Mouse (Mus musculus): ENCODE data around the gene Necab2. TPM values are rescaled to one million over a fixed set of nuclear protein-coding genes. Genes with fewer than 3 reads are reported as not detected.

Necab2 gene
- polyA plus RNA-seq, 1 experiment, result not detected

DNA sequence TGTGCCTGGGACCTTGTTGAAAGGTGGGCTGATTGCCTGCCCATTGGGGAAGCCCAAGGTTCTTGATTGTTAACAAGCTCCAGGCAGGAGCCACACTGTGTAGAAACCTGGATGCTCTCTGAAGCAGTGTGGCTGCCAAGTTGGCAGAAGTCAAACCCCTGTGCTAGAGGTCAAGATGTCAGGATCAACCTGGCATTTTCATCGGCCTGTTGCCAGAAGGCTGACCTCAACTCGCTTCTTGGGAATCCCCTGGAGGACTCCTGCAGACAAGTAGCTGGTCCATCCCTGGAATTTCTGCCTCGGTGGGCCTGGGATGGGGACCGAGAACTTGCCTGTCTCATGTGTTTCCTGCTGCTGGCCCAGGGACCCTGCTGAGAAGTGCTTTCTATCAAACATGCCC is 55.6 kb downstream of the Necab2 start:
- TF ChIP-seq POLR2A (IDR thresholded peaks at IDR 0.05; ENCODE audit: borderline replicate concordance, control insufficient read depth, low read depth, low read length), result no peak
- TF ChIP-seq CTCF (IDR thresholded peaks at IDR 0.05; ENCODE audit: control insufficient read depth, insufficient read depth, low read length), result no peak
- Histone ChIP-seq H3K27ac (ENCODE audit: control insufficient read depth, insufficient read depth, low read depth, low read length, poor library complexity) (no peak overlapping the region), H3K4me3 (replicated peaks; ENCODE audit: control insufficient read depth, low read depth, low read length) (no peak overlapping the region), H3K4me1 (ENCODE audit: control insufficient read depth, insufficient read depth, low read length) (no peaks in the 10 kb centered on the region)
- WGBS, result 58% methylated on average over 4 of the region's 4 CpGs

DNA sequence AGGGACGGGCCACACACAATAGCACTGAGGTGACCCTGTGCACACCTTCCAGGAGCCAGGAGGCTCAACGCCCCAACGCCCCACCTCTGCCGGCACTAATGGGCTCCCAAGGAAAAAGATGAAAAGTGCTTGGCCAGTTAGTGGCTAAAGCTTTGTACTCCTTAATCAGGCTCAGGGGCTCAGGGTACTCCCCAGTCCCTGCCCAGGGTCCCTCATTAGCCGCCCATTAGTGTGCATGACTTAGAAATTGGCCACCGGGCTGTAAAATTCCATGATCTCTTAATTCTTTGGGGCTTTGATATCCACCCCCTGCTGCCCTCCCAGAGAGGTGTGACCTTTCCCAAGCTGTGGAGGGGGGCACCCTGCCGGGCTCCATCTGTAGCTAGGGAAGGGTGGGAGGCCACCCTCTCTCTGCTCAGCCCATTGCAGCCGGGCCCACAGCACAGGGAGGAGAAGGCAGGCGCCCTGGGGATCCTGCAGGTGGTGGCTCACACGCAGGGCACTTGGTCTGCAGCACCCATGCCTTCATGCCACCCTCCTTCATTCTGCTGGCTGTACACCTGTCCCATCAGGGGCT is 56.8 kb downstream of the Necab2 start:
- WGBS, result 85% methylated on average over 10 of the region's 10 CpGs
- TF ChIP-seq CTCF (IDR thresholded peaks at IDR 0.05; ENCODE audit: control insufficient read depth, insufficient read depth, low read length) (no peak), POLR2A (IDR thresholded peaks at IDR 0.05; ENCODE audit: borderline replicate concordance, control insufficient read depth, low read depth, low read length) (no peak)
- H3K27ac ChIP-seq (ENCODE audit: control insufficient read depth, insufficient read depth, low read depth, low read length, poor library complexity), result no peak overlapping the region
- no peaks in the 10 kb centered on the region for H3K4me1 ChIP-seq (ENCODE audit: control insufficient read depth, insufficient read depth, low read length)
- H3K4me3 ChIP-seq (replicated peaks; ENCODE audit: control insufficient read depth, low read depth, low read length), result no peak overlapping the region

DNA sequence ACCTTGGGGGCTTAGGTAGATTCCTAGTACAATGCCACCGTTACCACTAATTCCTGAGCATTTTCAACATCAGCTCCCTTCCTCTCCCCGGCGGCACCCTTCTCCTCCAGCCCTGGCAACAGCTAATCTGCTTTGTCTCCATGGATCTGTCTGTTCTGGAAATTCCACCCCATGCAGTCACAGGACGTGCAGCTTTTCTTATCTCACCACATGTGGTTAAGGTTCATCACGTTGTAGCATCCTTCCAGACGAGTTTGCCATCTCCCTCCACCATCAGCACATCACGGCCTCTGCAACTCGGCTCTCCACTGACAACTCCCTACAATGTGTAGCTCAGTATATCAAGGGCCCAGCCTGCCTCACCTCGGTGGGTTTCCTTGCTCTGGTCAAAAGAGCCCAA is 59.0 kb downstream of the Necab2 start:
- no peak for TF ChIP-seq CTCF (IDR thresholded peaks at IDR 0.05; ENCODE audit: control insufficient read depth, insufficient read depth, low read length)
- TF ChIP-seq POLR2A (IDR thresholded peaks at IDR 0.05; ENCODE audit: borderline replicate concordance, control insufficient read depth, low read depth, low read length), result no peak
- Histone ChIP-seq H3K4me1 (ENCODE audit: control insufficient read depth, insufficient read depth, low read length) (no peaks in the 10 kb centered on the region), H3K4me3 (replicated peaks; ENCODE audit: control insufficient read depth, low read depth, low read length) (no peak overlapping the region), H3K27ac (ENCODE audit: control insufficient read depth, insufficient read depth, low read depth, low read length, poor library complexity) (no peak overlapping the region)
- WGBS, result 61% methylated on average over 9 of the region's 9 CpGs

DNA sequence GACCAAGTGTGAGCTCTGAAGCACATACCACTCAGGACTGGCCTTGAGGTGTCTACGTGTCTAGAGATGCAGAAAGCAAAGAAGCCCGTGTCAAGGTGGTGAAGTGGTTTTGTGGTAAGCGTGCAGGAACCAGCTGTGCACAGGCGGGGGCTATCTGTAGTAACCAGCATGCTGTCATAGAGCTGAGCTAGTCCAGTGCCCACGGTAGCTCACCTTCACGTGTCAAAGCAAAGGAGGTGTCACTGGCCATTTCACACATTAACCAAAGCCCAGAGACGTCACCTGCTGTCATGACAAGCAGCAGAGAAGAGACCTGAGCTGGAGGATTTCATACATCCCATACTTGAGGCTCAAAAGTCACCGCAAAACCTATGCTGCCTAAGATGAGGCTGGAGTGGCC is 59.6 kb downstream of the Necab2 start:
- TF ChIP-seq POLR2A (IDR thresholded peaks at IDR 0.05; ENCODE audit: borderline replicate concordance, control insufficient read depth, low read depth, low read length) (no peak), CTCF (IDR thresholded peaks at IDR 0.05; ENCODE audit: control insufficient read depth, insufficient read depth, low read length) (no peak)
- 42% methylated on average over 8 of the region's 8 CpGs for WGBS
- H3K4me1 ChIP-seq (ENCODE audit: control insufficient read depth, insufficient read depth, low read length), result no peaks in the 10 kb centered on the region
- H3K27ac ChIP-seq (ENCODE audit: control insufficient read depth, insufficient read depth, low read depth, low read length, poor library complexity), result no peak overlapping the region
- H3K4me3 ChIP-seq (replicated peaks; ENCODE audit: control insufficient read depth, low read depth, low read length), result no peak overlapping the region

DNA sequence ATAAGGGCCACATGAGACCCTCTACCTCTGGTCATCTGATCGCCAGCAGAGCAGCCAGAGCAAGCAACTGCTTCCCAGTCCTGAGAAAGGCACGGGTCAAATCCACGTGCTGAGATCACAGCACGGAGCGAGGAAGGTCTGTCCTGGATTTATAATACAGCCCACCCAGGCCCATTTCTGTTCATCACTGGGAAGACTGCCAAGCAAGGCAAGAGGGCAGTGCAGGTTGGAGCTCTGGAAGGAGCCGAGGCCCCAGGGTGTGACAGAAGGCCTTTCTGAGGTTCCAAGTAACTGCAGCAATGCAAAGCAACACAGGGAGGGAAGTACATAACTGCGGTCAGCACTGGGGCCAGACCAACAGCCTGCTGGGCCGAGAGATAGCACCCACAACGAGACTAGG is 64.0 kb downstream of the Necab2 start:
- Histone ChIP-seq H3K4me3 (replicated peaks; ENCODE audit: control insufficient read depth, low read depth, low read length) (no peak overlapping the region), H3K27ac (ENCODE audit: control insufficient read depth, insufficient read depth, low read depth, low read length, poor library complexity) (no peak overlapping the region), H3K4me1 (ENCODE audit: control insufficient read depth, insufficient read depth, low read length) (no peaks in the 10 kb centered on the region)
- no peak for TF ChIP-seq CTCF (IDR thresholded peaks at IDR 0.05; ENCODE audit: control insufficient read depth, insufficient read depth, low read length)
- no peak for TF ChIP-seq POLR2A (IDR thresholded peaks at IDR 0.05; ENCODE audit: borderline replicate concordance, control insufficient read depth, low read depth, low read length)
- 89% methylated on average over 9 of the region's 9 CpGs for WGBS

DNA sequence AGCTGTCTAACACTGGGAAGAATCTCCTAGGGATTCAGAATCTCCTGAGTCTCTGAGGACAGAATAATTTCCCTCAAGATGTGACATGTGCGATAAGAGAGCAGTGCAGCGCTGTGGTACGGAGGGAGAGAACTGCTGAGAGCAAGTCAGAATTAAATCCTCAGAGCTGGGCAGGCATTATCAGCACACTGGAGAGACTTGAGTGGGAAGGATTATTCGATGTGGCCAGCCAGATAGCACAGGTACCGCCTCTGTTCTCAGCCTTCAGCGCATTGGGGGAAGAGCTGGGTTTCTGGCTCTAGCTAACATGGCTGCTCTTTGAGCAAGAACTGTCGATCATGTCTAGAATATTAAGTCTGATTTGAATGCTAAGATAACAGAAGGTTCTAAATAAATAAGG is 65.2 kb downstream of the Necab2 start:
- Histone ChIP-seq H3K4me3 (replicated peaks; ENCODE audit: control insufficient read depth, low read depth, low read length) (no peak overlapping the region), H3K27ac (ENCODE audit: control insufficient read depth, insufficient read depth, low read depth, low read length, poor library complexity) (no peak overlapping the region), H3K4me1 (ENCODE audit: control insufficient read depth, insufficient read depth, low read length) (no peaks in the 10 kb centered on the region)
- WGBS, result 60% methylated on average over 7 of the region's 7 CpGs
- TF ChIP-seq POLR2A (IDR thresholded peaks at IDR 0.05; ENCODE audit: borderline replicate concordance, control insufficient read depth, low read depth, low read length) (no peak), CTCF (IDR thresholded peaks at IDR 0.05; ENCODE audit: control insufficient read depth, insufficient read depth, low read length) (no peak)

DNA sequence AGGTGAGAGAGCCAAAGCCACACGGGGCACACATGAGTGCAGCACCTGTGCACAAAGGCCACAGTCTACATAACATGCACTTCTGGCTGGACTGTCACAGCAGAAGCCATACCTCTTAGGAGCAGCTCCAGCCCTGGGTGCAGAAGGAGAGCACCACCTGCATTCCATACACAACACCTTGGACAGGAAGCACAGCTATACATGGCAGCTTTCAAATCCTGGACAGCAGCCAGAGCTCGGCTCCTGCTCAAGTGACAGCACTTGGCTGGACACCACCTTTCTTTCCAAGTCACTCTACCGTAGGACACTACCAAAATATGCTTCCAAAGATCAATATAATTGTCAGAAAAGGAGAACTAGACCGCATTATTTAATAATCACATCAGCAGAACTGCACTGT is 66.9 kb downstream of the Necab2 start:
- no peak overlapping the region for H3K4me3 ChIP-seq (replicated peaks; ENCODE audit: control insufficient read depth, low read depth, low read length)
- no peaks in the 10 kb centered on the region for H3K4me1 ChIP-seq (ENCODE audit: control insufficient read depth, insufficient read depth, low read length)
- no peak overlapping the region for H3K27ac ChIP-seq (ENCODE audit: control insufficient read depth, insufficient read depth, low read depth, low read length, poor library complexity)
- no peak for TF ChIP-seq POLR2A (IDR thresholded peaks at IDR 0.05; ENCODE audit: borderline replicate concordance, control insufficient read depth, low read depth, low read length)
- no peak for TF ChIP-seq CTCF (IDR thresholded peaks at IDR 0.05; ENCODE audit: control insufficient read depth, insufficient read depth, low read length)
- WGBS, result 84% methylated on average over 4 of the region's 4 CpGs

DNA sequence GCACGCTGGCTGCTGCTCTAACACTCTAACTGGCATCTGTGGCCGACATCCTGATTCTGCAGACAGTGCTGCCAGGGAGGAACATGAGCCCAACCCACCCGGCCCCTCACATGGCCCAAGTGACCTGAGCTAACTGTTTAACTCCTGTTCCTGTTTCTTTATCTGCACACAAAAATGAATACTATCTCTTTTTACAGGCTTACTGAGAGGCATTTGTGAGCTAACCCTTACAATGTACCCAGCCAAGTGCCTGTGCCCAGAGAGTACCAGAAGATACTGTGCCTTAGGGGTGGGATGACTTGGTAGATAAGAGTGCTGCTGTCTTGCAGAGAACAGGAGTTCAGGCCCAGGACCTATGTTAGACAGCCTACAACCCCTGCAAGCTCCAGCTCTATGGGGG is 68.4 kb downstream of the Necab2 start:
- no peaks in the 10 kb centered on the region for H3K4me1 ChIP-seq (ENCODE audit: control insufficient read depth, insufficient read depth, low read length)
- H3K4me3 ChIP-seq (replicated peaks; ENCODE audit: control insufficient read depth, low read depth, low read length), result no peak overlapping the region
- no peak overlapping the region for H3K27ac ChIP-seq (ENCODE audit: control insufficient read depth, insufficient read depth, low read depth, low read length, poor library complexity)
- TF ChIP-seq POLR2A (IDR thresholded peaks at IDR 0.05; ENCODE audit: borderline replicate concordance, control insufficient read depth, low read depth, low read length), result no peak
- no peak for TF ChIP-seq CTCF (IDR thresholded peaks at IDR 0.05; ENCODE audit: control insufficient read depth, insufficient read depth, low read length)
- WGBS, result 66% methylated on average over 3 of the region's 3 CpGs

DNA sequence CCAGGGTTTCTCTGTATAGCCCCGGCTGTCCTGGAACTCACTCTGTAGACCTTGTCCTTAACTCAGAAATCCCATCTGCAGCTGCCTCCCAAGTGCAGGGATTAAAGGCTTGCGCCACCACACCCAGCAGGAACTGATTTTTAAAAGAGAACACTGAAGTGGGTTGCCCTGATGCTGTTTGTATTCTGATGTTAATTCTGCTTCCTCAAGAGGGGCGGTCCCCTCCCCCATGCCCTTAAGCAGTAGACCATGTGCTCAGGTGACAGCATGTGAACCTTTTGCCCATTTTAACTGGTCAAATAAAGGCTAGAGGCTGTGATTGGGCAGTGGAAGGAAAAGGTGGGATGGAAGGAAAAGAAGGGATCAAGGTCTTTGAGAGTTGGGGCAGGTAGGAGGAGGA is 69.2 kb downstream of the Necab2 start:
- TF ChIP-seq CTCF (IDR thresholded peaks at IDR 0.05; ENCODE audit: control insufficient read depth, insufficient read depth, low read length) (no peak), POLR2A (IDR thresholded peaks at IDR 0.05; ENCODE audit: borderline replicate concordance, control insufficient read depth, low read depth, low read length) (no peak)
- 81% methylated on average over 3 of the region's 3 CpGs for WGBS

More for the DNA sequence above, 69.2 kb downstream of the Necab2 start:
- H3K4me3 ChIP-seq (replicated peaks; ENCODE audit: control insufficient read depth, low read depth, low read length), result no peak overlapping the region
- H3K4me1 ChIP-seq (ENCODE audit: control insufficient read depth, insufficient read depth, low read length), result no peaks in the 10 kb centered on the region
- no peak overlapping the region for H3K27ac ChIP-seq (ENCODE audit: control insufficient read depth, insufficient read depth, low read depth, low read length, poor library complexity)

All from bone marrow, adult 2 months (tissue).